Mouse (Mus musculus) liver, embryonic 14.5 days (tissue): ENCODE data around the gene Zfp800.

Experiments used
- CTCF ChIP-seq: IDR thresholded peaks from 2 replicates; pipeline ENCODE4 v1.5.1; 2016; ENCODE audit warnings: antibody characterized with exemption, low read depth, control low read depth
- EP300 ChIP-seq: IDR thresholded peaks from 2 replicates; pipeline ENCODE4 v1.6.1; 2016; ENCODE audit warnings: antibody characterized with exemption, low read depth

GRCm38 (mm10) chr6:28296306-28296705 is 101.5 kb downstream of the Zfp800 start:
- TF ChIP-seq CTCF (no peak), EP300 (no peak)
